Mouse (Mus musculus): ENCODE measurements around the gene Prcd. TPM values are rescaled to one million over a fixed set of nuclear protein-coding genes. Genes with fewer than 3 reads are reported as not detected.

Gene Prcd
- total RNA-seq, 4 experiments from 2014 or later: 5.0 to 7.0 (median 5.5) TPM

Other genes with a start within 250 kb of the Prcd start
- 100 to 1,000 TPM; 242 to 283 (median 258) TPM for gene Rnf157, start 240.5 kb upstream of the Prcd start, total RNA-seq (2022)
- 10 to 100 TPM; 22.7 to 25.8 (median 25.1) TPM for gene Ubald2, start 219.4 kb upstream of the Prcd start, total RNA-seq (2022)
- gene Qrich2, start 187.3 kb upstream of the Prcd start, total RNA-seq (2022): not detected
- gene Prpsap1, start 159.3 kb upstream of the Prcd start, total RNA-seq (2022): 10 to 100 TPM; 67.8 to 78.4 (median 74.9) TPM
- 1 to 10 TPM; 5.6 to 7.2 (median 6.3) TPM for gene Sphk1, start 122.6 kb upstream of the Prcd start, total RNA-seq (2022)
- gene Ube2o, start 72.1 kb upstream of the Prcd start, total RNA-seq (2022): 100 to 1,000 TPM; 115 to 119 (median 117) TPM
- 1 to 10 TPM in 1 of 4 experiments, under 1 TPM in 3; 0.57 to 3.2 (median 0.84) TPM for gene Aanat, start 67.1 kb upstream of the Prcd start, total RNA-seq (2022)
- gene Rhbdf2, start 26.5 kb upstream of the Prcd start, total RNA-seq (2022): 1 to 10 TPM; 1.1 to 1.6 (median 1.3) TPM
- gene Cygb, start 779 bp downstream of the Prcd start, total RNA-seq (2022): 10 to 100 TPM; 55.8 to 62.7 (median 58.2) TPM
- not detected for gene St6galnac1, start 122.0 kb downstream of the Prcd start, total RNA-seq (2022)
- gene Mxra7, start 174.5 kb downstream of the Prcd start, total RNA-seq (2022): 10 to 100 TPM; 20.0 to 23.0 (median 22.2) TPM
- 10 to 100 TPM; 20.2 to 24.3 (median 22.2) TPM for gene Mettl23, start 189.7 kb downstream of the Prcd start, total RNA-seq (2022)
- gene Jmjd6, start 189.9 kb downstream of the Prcd start, total RNA-seq (2022): 10 to 100 TPM; 26.6 to 30.4 (median 28.8) TPM
- gene Mfsd11, start 198.9 kb downstream of the Prcd start, total RNA-seq (2022): 10 to 100 TPM; 40.9 to 46.2 (median 43.0) TPM
- 100 to 1,000 TPM; 141 to 164 (median 155) TPM for gene Srsf2, start 199.6 kb downstream of the Prcd start, total RNA-seq (2022)